Mouse (Mus musculus) neural tube, embryonic 13.5 days (tissue): ENCODE measurements at regions not wholly inside any gene's neighbourhood (a gene's known extent, or its start where the extent isn't known, plus 50 kb on each side); places are given as distances from the start of the nearest gene placed in this dataset.

ENCODE experiments used
- ATAC-seq: fragments of 200-750 bp; cut with Nextera tagmentation; 2 replicates; pipeline ENCODE4 v1.8.0; 2017; ENCODE audit warnings: low read depth, mild to moderate bottlenecking, moderate TSS enrichment, moderate library complexity
- H3K27ac ChIP-seq: fragments of 300-500 bp; sonication (generic); replicated peaks from 2 replicates; pipeline ENCODE4 v1.5.1; 2015; ENCODE audit warnings: moderate library complexity, mild to moderate bottlenecking, inconsistent platforms
- H3K27me3 ChIP-seq: fragments of 300-500 bp; sonication (generic); 2 replicates; pipeline ENCODE4 v1.6.1; 2015; ENCODE audit warnings: mild to moderate bottlenecking, inconsistent platforms
- H3K36me3 ChIP-seq: fragments of 300-500 bp; sonication (generic); 2 replicates; pipeline ENCODE4 v1.6.1; 2015; ENCODE audit warnings: mild to moderate bottlenecking, inconsistent platforms
- H3K4me1 ChIP-seq: fragments of 300-500 bp; sonication (generic); replicated peaks from 2 replicates; pipeline ENCODE4 v1.6.1; 2015; ENCODE audit warnings: inconsistent platforms
- H3K4me2 ChIP-seq: fragments of 300-500 bp; sonication (generic); 2 replicates; pipeline ENCODE4 v1.6.1; 2015; ENCODE audit warnings: inconsistent platforms, mild to moderate bottlenecking, moderate library complexity
- H3K4me3 ChIP-seq: fragments of 300-500 bp; sonication (generic); 2 replicates; pipeline ENCODE4 v1.5.1; 2015; ENCODE audit warnings: mild to moderate bottlenecking, inconsistent platforms
- H3K9ac ChIP-seq: fragments of 300-500 bp; sonication (generic); 2 replicates; pipeline ENCODE4 v1.6.1; 2015; ENCODE audit warnings: moderate library complexity, mild to moderate bottlenecking, inconsistent platforms
- H3K9me3 ChIP-seq: fragments of 300-500 bp; sonication (generic); 2 replicates; pipeline ENCODE4 v1.6.1; 2016; ENCODE audit warnings: inconsistent platforms
- WGBS: fragments of 180-500 bp; shearing (Covaris S2); methylation state at CpG from one replicate; pipeline ENCODE4 v1.1.7; 2015; 5-methylcytosine and 5-hydroxymethylcytosine counted together

- H3K4me3 ChIP-seq: no peak overlapping the region
- 89% methylated on average over 2 of the region's 2 CpGs for WGBS
- no peak overlapping the region for H3K27ac ChIP-seq
- no peak for ATAC-seq
- no peaks in the 10 kb centered on the region for H3K36me3 ChIP-seq
- no peaks in the 10 kb centered on the region for H3K4me1 ChIP-seq
- no peak overlapping the region for H3K9ac ChIP-seq
- no peaks in the 10 kb centered on the region for H3K9me3 ChIP-seq
- no peak overlapping the region for H3K4me2 ChIP-seq
- no peaks in the 10 kb centered on the region for H3K27me3 ChIP-seq
These were observed 801.2 kb upstream of the Adgrl2 start for GRCm38 (mm10) chr3:149791593-149791992.

GRCm38 (mm10) chr3:149786096-149786495 lies 795.7 kb upstream of the Adgrl2 start:
- WGBS: 77% methylated on average over 2 of the region's 2 CpGs
- Histone ChIP-seq H3K36me3 (no peaks in the 10 kb centered on the region), H3K4me2 (no peak overlapping the region), H3K27ac (no peak overlapping the region), H3K9ac (no peak overlapping the region), H3K9me3 (no peaks in the 10 kb centered on the region), H3K4me1 (no peaks in the 10 kb centered on the region), H3K4me3 (no peak overlapping the region), H3K27me3 (no peaks in the 10 kb centered on the region)
- ATAC-seq: no peak

- Histone ChIP-seq H3K27ac (no peak overlapping the region), H3K4me1 (no peaks in the 10 kb centered on the region), H3K27me3 (no peaks in the 10 kb centered on the region), H3K36me3 (no peaks in the 10 kb centered on the region), H3K9me3 (no peaks in the 10 kb centered on the region), H3K9ac (no peak overlapping the region), H3K4me3 (no peak overlapping the region), H3K4me2 (no peak overlapping the region)
- ATAC-seq: no peak
- WGBS: 45% methylated on average over 2 of the region's 2 CpGs
These were observed 793.7 kb upstream of the Adgrl2 start for GRCm38 (mm10) chr3:149783903-149784608.

GRCm38 (mm10) chr3:149767847-149768421 lies 777.6 kb upstream of the Adgrl2 start:
- ATAC-seq: no peak
- no peak overlapping the region for H3K4me3 ChIP-seq
- no peak overlapping the region for H3K9ac ChIP-seq
- no peak overlapping the region for H3K4me2 ChIP-seq
- no peak overlapping the region for H3K27ac ChIP-seq
- 86% methylated on average over 2 of the region's 2 CpGs for WGBS
- H3K36me3 ChIP-seq: no peaks in the 10 kb centered on the region
- no peaks in the 10 kb centered on the region for H3K27me3 ChIP-seq
- H3K9me3 ChIP-seq: no peaks in the 10 kb centered on the region
- H3K4me1 ChIP-seq: no peaks in the 10 kb centered on the region

- Histone ChIP-seq H3K4me3 (no peak overlapping the region), H3K36me3 (no peaks in the 10 kb centered on the region), H3K27ac (no peak overlapping the region), H3K9me3 (no peaks in the 10 kb centered on the region), H3K27me3 (no peaks in the 10 kb centered on the region), H3K4me2 (no peak overlapping the region), H3K4me1 (no peaks in the 10 kb centered on the region), H3K9ac (no peak overlapping the region)
- ATAC-seq: no peak
- WGBS: 82% methylated on average over 2 of the region's 2 CpGs
These were observed 770.9 kb upstream of the Adgrl2 start for GRCm38 (mm10) chr3:149761245-149761644.

GRCm38 (mm10) chr3:149757910-149758592 lies 767.7 kb upstream of the Adgrl2 start:
- Histone ChIP-seq H3K36me3 (no peaks in the 10 kb centered on the region), H3K27ac (no peak overlapping the region), H3K4me3 (no peak overlapping the region), H3K4me1 (no peaks in the 10 kb centered on the region), H3K9me3 (no peaks in the 10 kb centered on the region), H3K4me2 (no peak overlapping the region), H3K9ac (no peak overlapping the region), H3K27me3 (no peaks in the 10 kb centered on the region)
- 74% methylated on average over 6 of the region's 6 CpGs for WGBS
- no peak for ATAC-seq

GRCm38 (mm10) chr3:149736069-149736468 lies 745.7 kb upstream of the Adgrl2 start:
- Histone ChIP-seq H3K4me1 (no peaks in the 10 kb centered on the region), H3K36me3 (no peaks in the 10 kb centered on the region), H3K4me3 (no peak overlapping the region), H3K4me2 (no peak overlapping the region), H3K9me3 (no peaks in the 10 kb centered on the region), H3K9ac (no peak overlapping the region), H3K27ac (no peak overlapping the region), H3K27me3 (no peaks in the 10 kb centered on the region)
- no peak for ATAC-seq
- WGBS: 84% methylated on average over 3 of the region's 3 CpGs

GRCm38 (mm10) chr3:149726212-149726611 lies 735.9 kb upstream of the Adgrl2 start:
- H3K4me1 ChIP-seq: no peaks in the 10 kb centered on the region
- H3K4me2 ChIP-seq: no peak overlapping the region
- ATAC-seq: no peak
- no peaks in the 10 kb centered on the region for H3K36me3 ChIP-seq
- no peak overlapping the region for H3K9ac ChIP-seq
- H3K27me3 ChIP-seq: no peaks in the 10 kb centered on the region
- no peak overlapping the region for H3K4me3 ChIP-seq
- no peaks in the 10 kb centered on the region for H3K9me3 ChIP-seq
- no peak overlapping the region for H3K27ac ChIP-seq
- WGBS: 91% methylated on average over 4 of the region's 4 CpGs

- 94% methylated on average over 3 of the region's 3 CpGs for WGBS
- no peak overlapping the region for H3K27ac ChIP-seq
- H3K9ac ChIP-seq: no peak overlapping the region
- no peak for ATAC-seq
- H3K4me1 ChIP-seq: no peaks in the 10 kb centered on the region
- H3K27me3 ChIP-seq: no peaks in the 10 kb centered on the region
- H3K36me3 ChIP-seq: no peaks in the 10 kb centered on the region
- H3K4me3 ChIP-seq: no peak overlapping the region
- H3K4me2 ChIP-seq: no peak overlapping the region
- no peaks in the 10 kb centered on the region for H3K9me3 ChIP-seq
These were observed 734.5 kb upstream of the Adgrl2 start for GRCm38 (mm10) chr3:149724879-149725278.

GRCm38 (mm10) chr3:149721832-149722231 lies 731.5 kb upstream of the Adgrl2 start:
- H3K27me3 ChIP-seq: no peaks in the 10 kb centered on the region
- no peak overlapping the region for H3K4me2 ChIP-seq
- H3K4me1 ChIP-seq: no peaks in the 10 kb centered on the region
- no peaks in the 10 kb centered on the region for H3K9me3 ChIP-seq
- 83% methylated on average over 4 of the region's 4 CpGs for whole genome bisulfite sequencing
- no peak overlapping the region for H3K9ac ChIP-seq
- no peaks in the 10 kb centered on the region for H3K36me3 ChIP-seq
- no peak overlapping the region for H3K4me3 ChIP-seq
- ATAC-seq: no peak
- H3K27ac ChIP-seq: no peak overlapping the region

- Histone ChIP-seq H3K27me3 (no peaks in the 10 kb centered on the region), H3K27ac (no peak overlapping the region), H3K36me3 (no peaks in the 10 kb centered on the region), H3K4me3 (no peak overlapping the region), H3K4me2 (no peak overlapping the region), H3K9me3 (no peaks in the 10 kb centered on the region), H3K4me1 (no peaks in the 10 kb centered on the region), H3K9ac (no peak overlapping the region)
- 71% methylated on average over 6 of the region's 6 CpGs for WGBS
- no peak for ATAC-seq
These were observed 730.0 kb upstream of the Adgrl2 start for GRCm38 (mm10) chr3:149720306-149720705.

- peak overlapping the region; percentile 25 for H3K4me3 ChIP-seq
- 0 out of 2 replicates have a peak overlapping the region, but pooled peaks have one; percentile 22 for H3K9ac ChIP-seq
- no peaks in the 10 kb centered on the region for H3K9me3 ChIP-seq
- 58% methylated on average over 10 of the region's 10 CpGs for WGBS
- peak overlapping the region; percentile 45 for H3K4me2 ChIP-seq
- ATAC-seq: peak; percentile 86
- no peaks in the 10 kb centered on the region for H3K27me3 ChIP-seq
- no peak overlapping the region for H3K27ac ChIP-seq
- no peaks in the 10 kb centered on the region for H3K36me3 ChIP-seq
- no peaks in the 10 kb centered on the region for H3K4me1 ChIP-seq
These were observed 715.4 kb upstream of the Adgrl2 start for GRCm38 (mm10) chr3:149705724-149706123.
